Comparison of ENCODE assay signal across 27 mouse cellular contexts in genomic region chr2:75852483-75852882, GRCm38 (mm10). TPM values are rescaled to one million over a fixed set of nuclear protein-coding genes. Genes with fewer than 3 reads are reported as not detected.
DNase-seq lines count a peak whose midpoint lies in the region; ATAC-seq and TF ChIP-seq lines count a peak whose summit lies in the region.
"Had no signal": no experiment of that assay in that cellular context is flagged by ENCODE, and none has a peak within 500 bp of the region (broad histone marks: within the 10 kb centered on the region; RNA-seq: fewer than 3 reads in every experiment).

No protein-coding gene starts in this region.

- H3K4me1 ChIP-seq in liver, embryonic 11.5 days (replicated peaks; ENCODE audit: control insufficient read depth, insufficient read depth, low read length), result peaks cover 10% of the 10 kb centered on the region
- peaks cover 7 to 8% of the 10 kb centered on the region in 2 experiments for H3K4me1 ChIP-seq in liver, embryonic 14.5 days (replicated peaks; ENCODE audit: control insufficient read depth in 2 of 2, insufficient read depth in 2 of 2, low read length in 1 of 2)
- H3K4me1 ChIP-seq: embryonic facial prominence, embryonic 15.5 days; forebrain, embryonic 10.5 days; forebrain, embryonic 12.5 days had no signal

- H3K4me3 ChIP-seq in liver, embryonic 11.5 days (ENCODE audit: low read depth, low read length), result no peak overlapping the region
- no peak overlapping the region for H3K4me3 ChIP-seq in liver, embryonic 14.5 days (ENCODE audit: insufficient read depth in 1 of 2, low read depth in 2 of 2, low read length in 2 of 2)
- H3K4me3 ChIP-seq: embryonic facial prominence, embryonic 13.5 days; embryonic facial prominence, embryonic 15.5 days; erythroblast, embryonic 14.5 days; forebrain, embryonic 10.5 days; forebrain, embryonic 12.5 days had no signal

- H3K4me2 ChIP-seq in liver, embryonic 11.5 days, result no peak overlapping the region
- H3K4me2 ChIP-seq in liver, embryonic 14.5 days (ENCODE audit: low read depth), result no peak overlapping the region
- H3K4me2 ChIP-seq: embryonic facial prominence, embryonic 13.5 days; embryonic facial prominence, embryonic 15.5 days; forebrain, embryonic 12.5 days had no signal

- no peaks in the 10 kb centered on the region for H3K9me3 ChIP-seq in liver, embryonic 11.5 days (ENCODE audit: control insufficient read depth, low read length)
- no peaks in the 10 kb centered on the region for H3K9me3 ChIP-seq in liver, embryonic 14.5 days (ENCODE audit: control insufficient read depth, low read length)
- H3K9me3 ChIP-seq: embryonic facial prominence, embryonic 13.5 days; embryonic facial prominence, embryonic 15.5 days; forebrain, embryonic 10.5 days; forebrain, embryonic 12.5 days; G1E had no signal

- peak; percentile 65; the same call in 1 of the 2 replicates for ATAC-seq in liver, embryonic 11.5 days (replicated peaks; ENCODE audit: low FRiP score)
- ATAC-seq in liver, embryonic 14.5 days (ENCODE audit: insufficient read depth), result peak; percentile 50; the same call in 1 of the 2 replicates
- ATAC-seq: activated CD4-positive, CD25-positive, alpha-beta regulatory T cell, adult 4 months; CD4-positive, CD25-positive, alpha-beta regulatory T cell, adult 4 months; forebrain, embryonic 14.5 days; forebrain, embryonic 16.5 days; Patski had no signal

- TF ChIP-seq CTCF in liver, embryonic 14.5 days (IDR thresholded peaks at IDR 0.05; ENCODE audit: low read depth), result no peak

- DNase-seq in liver, embryonic 11.5 days (ENCODE audit: low spot score), result no peak
- no peak for DNase-seq in liver
- peak; percentile 41 for DNase-seq in c-Kit-positive CD71-positive TER-119-positive erythroid progenitor cells, embryonic 14.5 days (ENCODE audit: low spot score)
- DNase-seq in liver, embryonic 14.5 days (ENCODE audit: low read depth in 3 of 3, low spot score in 3 of 3), result no peak
- no peak for DNase-seq in embryo, embryonic 10.5 days (ENCODE audit: low spot score)
- DNase-seq: adrenal gland, adult 8-10 months; adrenal gland, postnatal 14 days; adrenal gland, postnatal 36 days; B cell, adult 2 months; cerebellum, adult 11 months; cerebellum, adult 2 months; cerebellum, adult 9-10 months; cerebellum, postnatal 10 days; cerebellum, postnatal 25 days; embryo, embryonic 11 days had no signal

- no peaks in the 10 kb centered on the region for H3K27me3 ChIP-seq in liver, embryonic 11.5 days (replicated peaks; ENCODE audit: control insufficient read depth, insufficient read depth, low read length)
- H3K27me3 ChIP-seq in liver, embryonic 14.5 days (ENCODE audit: control insufficient read depth, insufficient read depth, low read length), result no peaks in the 10 kb centered on the region
- H3K27me3 ChIP-seq: CH12.LX; embryonic facial prominence, embryonic 13.5 days; embryonic facial prominence, embryonic 15.5 days; forebrain, embryonic 12.5 days; Patski had no signal

- H3K9ac ChIP-seq in liver, embryonic 11.5 days (ENCODE audit: low read depth, low read length), result no peak overlapping the region
- no peak overlapping the region for H3K9ac ChIP-seq in liver, embryonic 14.5 days (replicated peaks)
- H3K9ac ChIP-seq: embryonic facial prominence, embryonic 13.5 days; embryonic facial prominence, embryonic 15.5 days; forebrain, embryonic 12.5 days had no signal

- TF ChIP-seq EP300 in liver, embryonic 14.5 days (IDR thresholded peaks at IDR 0.05; ENCODE audit: low read depth), result no peak

- no peak overlapping the region; the same call in 1 of the 2 replicates for H3K27ac ChIP-seq in liver, embryonic 11.5 days (ENCODE audit: low read depth, low read length)
- no peak overlapping the region for H3K27ac ChIP-seq in liver, embryonic 14.5 days
- H3K27ac ChIP-seq: embryonic facial prominence, embryonic 13.5 days; embryonic facial prominence, embryonic 15.5 days; forebrain, embryonic 10.5 days; forebrain, embryonic 12.5 days had no signal

- whole genome bisulfite sequencing in liver, embryonic 11.5 days, result 69% methylated on average over 2 of the region's 2 CpGs
- 53% methylated on average over 2 of the region's 2 CpGs for WGBS in liver, embryonic 14.5 days (ENCODE audit: insufficient replicate concordance)

- peaks cover 3% of the 10 kb centered on the region; the same call in 1 of the 2 replicates for H3K36me3 ChIP-seq in liver, embryonic 11.5 days (ENCODE audit: control insufficient read depth, insufficient read depth, low read length)
- no peaks in the 10 kb centered on the region; the same call in 1 of the 2 replicates for H3K36me3 ChIP-seq in liver, embryonic 14.5 days (replicated peaks; ENCODE audit: control insufficient read depth, insufficient read depth, low read depth)
- H3K36me3 ChIP-seq: embryonic facial prominence, embryonic 15.5 days had no signal

RNA-seq across cellular contexts. Expression of gene Agps, which starts 20.5 kb away (rescaled TPM):
- polyA plus RNA-seq in liver, embryonic 11.5 days (2014; fragmentation: Nextera tagmentation; extraction: Ambion mirVana), result 38.2 and 40.0 TPM in 2 replicates
- polyA plus RNA-seq in liver, embryonic 14.5 days (2012; rRNA removed), result 4.1 and 5.6 TPM in 2 replicates
- 13.8 and 14.3 TPM in 2 replicates for polyA plus RNA-seq in liver, embryonic 14.5 days (2014; fragmentation: Nextera tagmentation; extraction: Ambion mirVana)
